Mouse (Mus musculus): ENCODE results near the gene Swt1. TPM values are rescaled to one million over a fixed set of nuclear protein-coding genes. Genes with fewer than 3 reads are reported as not detected.

Gene Swt1
- polyA plus RNA-seq, 1 experiment from 2014 or later, result 25.1 TPM

DNA sequence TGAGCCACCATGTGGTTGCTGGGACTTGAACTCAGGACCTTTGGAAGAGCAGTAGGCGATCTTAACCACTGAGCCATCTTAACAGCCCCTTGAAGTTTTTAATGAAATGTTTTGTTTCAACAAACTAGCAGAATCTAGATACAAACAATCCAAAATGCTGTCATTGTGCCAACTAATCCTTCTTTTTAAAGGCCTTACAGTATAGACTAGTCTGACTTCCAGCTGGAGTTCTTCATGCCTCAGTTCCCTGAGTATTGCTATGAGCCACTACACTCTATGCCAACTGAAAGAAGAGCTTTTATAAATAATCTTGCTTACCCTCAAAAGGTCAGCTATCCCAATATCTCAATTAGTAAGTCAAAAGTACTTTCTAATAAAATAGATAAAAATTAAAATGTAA is 55.4 kb downstream of the Swt1 start:
- Histone ChIP-seq H3K36me3 (ENCODE audit: control insufficient read depth, insufficient read depth, low read length) (peaks cover 8% of the 10 kb centered on the region), H3K9ac (ENCODE audit: low read length) (no peak overlapping the region), H3K4me3 (ENCODE audit: low read depth, low read length) (no peak overlapping the region), H3K27ac (replicated peaks) (no peak overlapping the region), H3K9me3 (ENCODE audit: control insufficient read depth, low read length) (no peaks in the 10 kb centered on the region), H3K27me3 (ENCODE audit: control insufficient read depth, insufficient read depth, low read length) (no peaks in the 10 kb centered on the region), H3K4me2 (replicated peaks; ENCODE audit: low read depth) (no peak overlapping the region), H3K4me1 (replicated peaks; ENCODE audit: control insufficient read depth, insufficient read depth) (no peaks in the 10 kb centered on the region)
- DNase-seq (ENCODE audit: low spot score) (no peak), ATAC-seq (ENCODE audit: low FRiP score, low TSS enrichment) (no peak)
- WGBS, result 58% methylated on average over 1 of the region's 1 CpGs
- TF ChIP-seq EP300 (optimal IDR thresholded peaks at IDR 0.05) (no peak), CTCF (IDR thresholded peaks at IDR 0.05; ENCODE audit: low read depth) (no peak)

DNA sequence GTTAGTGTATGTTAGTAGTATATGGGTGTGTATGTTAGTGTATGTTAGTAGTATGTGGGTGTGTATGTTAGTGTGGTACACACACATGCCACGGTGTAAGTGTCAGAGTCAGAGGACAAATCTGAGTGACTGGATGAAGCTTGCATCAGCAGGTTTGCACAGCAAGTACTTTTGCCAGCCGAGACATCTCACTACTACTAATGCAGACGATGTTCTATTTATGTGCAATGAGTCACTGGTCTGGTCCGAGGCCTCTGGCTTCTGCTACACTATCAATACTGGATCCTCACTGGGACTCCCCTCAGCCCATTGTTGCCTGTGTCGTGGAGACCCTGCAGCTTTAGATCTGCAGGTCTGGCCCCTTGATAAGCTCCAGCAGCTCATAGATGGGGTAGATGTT is 56.7 kb downstream of the Swt1 start:
- no peaks in the 10 kb centered on the region for H3K27me3 ChIP-seq (ENCODE audit: control insufficient read depth, insufficient read depth, low read length)
- H3K4me3 ChIP-seq (ENCODE audit: low read depth, low read length), result no peak overlapping the region
- H3K9me3 ChIP-seq (ENCODE audit: control insufficient read depth, low read length), result no peaks in the 10 kb centered on the region
- H3K9ac ChIP-seq (ENCODE audit: low read length), result no peak overlapping the region
- no peak overlapping the region for H3K4me2 ChIP-seq (replicated peaks; ENCODE audit: low read depth)
- TF ChIP-seq EP300 (optimal IDR thresholded peaks at IDR 0.05) (no peak), CTCF (IDR thresholded peaks at IDR 0.05; ENCODE audit: low read depth) (no peak)
- H3K36me3 ChIP-seq (ENCODE audit: control insufficient read depth, insufficient read depth, low read length), result peaks cover 9% of the 10 kb centered on the region
- WGBS, result 70% methylated on average over 5 of the region's 5 CpGs
- no peaks in the 10 kb centered on the region for H3K4me1 ChIP-seq (replicated peaks; ENCODE audit: control insufficient read depth, insufficient read depth)
- ATAC-seq (ENCODE audit: low FRiP score, low TSS enrichment) (no peak), DNase-seq (ENCODE audit: low spot score) (no peak)
- no peak overlapping the region for H3K27ac ChIP-seq (replicated peaks)

DNA sequence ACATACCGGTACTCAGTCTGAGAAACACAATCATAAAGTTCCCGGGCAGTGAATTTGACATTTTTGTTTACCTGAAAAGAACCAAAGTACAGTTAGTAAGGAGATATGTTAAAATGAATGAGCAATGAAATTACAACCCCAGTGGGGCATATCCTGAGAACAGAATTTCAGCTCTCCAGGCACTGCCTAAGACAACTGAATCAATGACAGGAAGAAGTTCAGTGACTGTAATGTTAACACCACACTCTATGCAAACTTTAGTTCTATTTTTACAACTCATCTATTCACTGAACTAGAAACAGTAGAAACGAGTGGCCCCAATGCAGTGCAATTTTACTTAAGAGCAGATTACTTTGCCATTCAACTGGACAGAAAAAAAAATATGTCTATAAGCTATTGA is 57.7 kb downstream of the Swt1 start:
- H3K27me3 ChIP-seq (ENCODE audit: control insufficient read depth, insufficient read depth, low read length), result no peaks in the 10 kb centered on the region
- peaks cover 9% of the 10 kb centered on the region for H3K36me3 ChIP-seq (ENCODE audit: control insufficient read depth, insufficient read depth, low read length)
- no peak overlapping the region for H3K27ac ChIP-seq (replicated peaks)
- WGBS, result 85% methylated on average over 3 of the region's 3 CpGs
- DNase-seq (ENCODE audit: low spot score) (no peak), ATAC-seq (ENCODE audit: low FRiP score, low TSS enrichment) (no peak)
- no peak for TF ChIP-seq EP300 (optimal IDR thresholded peaks at IDR 0.05)
- TF ChIP-seq CTCF (IDR thresholded peaks at IDR 0.05; ENCODE audit: low read depth), result no peak
- no peak overlapping the region for H3K9ac ChIP-seq (ENCODE audit: low read length)
- no peak overlapping the region for H3K4me2 ChIP-seq (replicated peaks; ENCODE audit: low read depth)
- H3K4me1 ChIP-seq (replicated peaks; ENCODE audit: control insufficient read depth, insufficient read depth), result no peaks in the 10 kb centered on the region
- no peaks in the 10 kb centered on the region for H3K9me3 ChIP-seq (ENCODE audit: control insufficient read depth, low read length)
- H3K4me3 ChIP-seq (ENCODE audit: low read depth, low read length), result no peak overlapping the region

DNA sequence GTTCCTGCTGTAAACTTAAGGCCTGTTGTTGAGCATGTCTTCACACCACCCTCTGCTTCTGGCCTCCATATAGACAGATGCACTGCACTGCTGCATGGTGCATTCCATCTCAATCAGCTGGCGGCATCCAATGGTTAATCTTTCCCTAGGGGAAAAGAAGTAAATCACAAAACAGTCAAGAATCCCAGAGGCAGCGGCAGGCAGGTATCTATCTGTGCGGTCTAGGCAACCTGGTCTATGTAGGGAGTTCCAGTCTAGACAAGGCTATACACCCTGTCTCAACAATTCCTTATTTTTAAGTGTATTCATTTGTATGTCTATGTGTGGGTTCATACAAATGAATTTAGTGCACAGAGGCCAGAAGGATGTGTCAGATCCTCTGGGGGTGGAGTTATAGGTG is 59.8 kb downstream of the Swt1 start:
- no peak overlapping the region for H3K4me2 ChIP-seq (replicated peaks; ENCODE audit: low read depth)
- no peak for TF ChIP-seq EP300 (optimal IDR thresholded peaks at IDR 0.05)
- no peak for TF ChIP-seq CTCF (IDR thresholded peaks at IDR 0.05; ENCODE audit: low read depth)
- WGBS, result 96% methylated on average over 3 of the region's 3 CpGs
- H3K4me1 ChIP-seq (replicated peaks; ENCODE audit: control insufficient read depth, insufficient read depth), result no peaks in the 10 kb centered on the region
- no peak overlapping the region for H3K27ac ChIP-seq (replicated peaks)
- no peak overlapping the region for H3K4me3 ChIP-seq (ENCODE audit: low read depth, low read length)
- H3K27me3 ChIP-seq (ENCODE audit: control insufficient read depth, insufficient read depth, low read length), result no peaks in the 10 kb centered on the region
- no peak for DNase-seq (ENCODE audit: low spot score)
- ATAC-seq (ENCODE audit: low FRiP score, low TSS enrichment), result no peak
- H3K36me3 ChIP-seq (ENCODE audit: control insufficient read depth, insufficient read depth, low read length), result peaks cover 9% of the 10 kb centered on the region
- H3K9ac ChIP-seq (ENCODE audit: low read length), result no peak overlapping the region
- H3K9me3 ChIP-seq (ENCODE audit: control insufficient read depth, low read length), result no peaks in the 10 kb centered on the region

DNA sequence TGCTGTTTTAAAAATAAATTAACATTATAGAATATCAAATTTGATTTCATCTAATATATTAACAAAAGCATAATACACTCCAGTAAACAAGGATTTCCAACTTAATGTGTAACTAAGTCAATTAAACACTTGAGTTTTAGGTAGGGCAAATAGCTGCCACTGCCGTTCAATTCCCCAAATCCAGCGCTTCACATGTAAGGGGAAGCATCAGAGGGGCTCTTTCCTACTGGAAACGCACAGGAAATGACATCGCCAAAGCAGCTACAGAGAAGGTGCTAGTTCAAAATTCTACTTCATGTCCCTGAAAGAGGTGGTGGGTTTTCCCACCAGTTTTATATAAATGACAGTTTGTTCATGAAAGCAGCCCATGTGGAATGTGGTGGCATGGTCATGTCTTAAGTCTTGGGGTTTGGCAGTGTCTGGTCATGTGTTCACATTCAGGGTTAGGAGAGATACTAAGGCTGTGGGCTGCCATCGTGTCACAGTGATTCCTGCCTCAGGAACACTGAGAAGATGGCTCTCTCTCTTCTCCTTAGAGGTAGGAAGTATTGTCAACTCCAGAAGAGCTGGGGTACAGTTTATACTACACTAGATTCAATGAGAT is 60.4 kb downstream of the Swt1 start:
- no peak for DNase-seq (ENCODE audit: low spot score)
- WGBS, result 87% methylated on average over 5 of the region's 5 CpGs

DNA sequence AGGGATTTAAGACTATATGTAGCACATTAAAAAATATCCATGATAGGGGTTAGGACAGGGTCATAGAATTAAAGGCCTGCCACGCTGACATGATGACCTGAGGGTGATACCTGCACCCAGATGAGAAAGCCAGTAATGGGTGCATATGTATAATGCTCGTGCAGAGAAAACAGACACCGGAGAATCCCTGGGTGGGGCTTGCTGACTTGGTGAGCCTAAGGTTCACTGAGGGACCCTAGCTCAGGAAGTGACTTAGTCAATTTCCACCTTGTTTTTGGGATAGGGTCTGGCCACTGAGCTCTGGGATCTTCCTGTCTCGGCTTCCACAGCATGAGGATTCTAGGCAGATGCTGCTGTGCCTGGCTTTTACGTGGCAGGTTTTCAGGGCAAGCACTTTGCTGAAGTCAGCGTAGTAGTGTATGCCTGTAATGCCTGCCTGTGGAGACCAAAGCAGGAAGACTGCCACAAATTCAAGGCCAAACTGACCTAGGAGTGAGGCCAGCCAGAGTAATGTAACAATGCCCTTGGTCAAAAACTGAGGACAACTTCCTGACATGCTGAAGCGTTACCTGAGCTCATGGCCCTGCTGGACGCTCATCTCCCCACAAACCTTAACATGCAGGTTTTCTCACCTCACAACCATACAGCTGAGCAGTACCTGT is 61.2 kb downstream of the Swt1 start:
- Histone ChIP-seq H3K9ac (ENCODE audit: low read length) (no peak overlapping the region), H3K27ac (replicated peaks) (no peak overlapping the region), H3K27me3 (ENCODE audit: control insufficient read depth, insufficient read depth, low read length) (no peaks in the 10 kb centered on the region), H3K4me1 (replicated peaks; ENCODE audit: control insufficient read depth, insufficient read depth) (no peaks in the 10 kb centered on the region), H3K4me2 (replicated peaks; ENCODE audit: low read depth) (no peak overlapping the region), H3K36me3 (ENCODE audit: control insufficient read depth, insufficient read depth, low read length) (peaks cover 10% of the 10 kb centered on the region), H3K4me3 (ENCODE audit: low read depth, low read length) (no peak overlapping the region), H3K9me3 (ENCODE audit: control insufficient read depth, low read length) (no peaks in the 10 kb centered on the region)
- no peak for TF ChIP-seq CTCF (IDR thresholded peaks at IDR 0.05; ENCODE audit: low read depth)
- no peak for TF ChIP-seq EP300 (optimal IDR thresholded peaks at IDR 0.05)
- ATAC-seq (ENCODE audit: low FRiP score, low TSS enrichment) (no peak), DNase-seq (ENCODE audit: low spot score) (no peak)
- WGBS, result 84% methylated on average over 8 of the region's 8 CpGs

More for the DNA sequence above, 60.4 kb downstream of the Swt1 start:
- Histone ChIP-seq H3K27ac (replicated peaks) (no peak overlapping the region), H3K4me1 (replicated peaks; ENCODE audit: control insufficient read depth, insufficient read depth) (no peaks in the 10 kb centered on the region), H3K36me3 (ENCODE audit: control insufficient read depth, insufficient read depth, low read length) (peaks cover 9% of the 10 kb centered on the region), H3K9me3 (ENCODE audit: control insufficient read depth, low read length) (no peaks in the 10 kb centered on the region), H3K27me3 (ENCODE audit: control insufficient read depth, insufficient read depth, low read length) (no peaks in the 10 kb centered on the region), H3K4me3 (ENCODE audit: low read depth, low read length) (no peak overlapping the region), H3K9ac (ENCODE audit: low read length) (no peak overlapping the region), H3K4me2 (replicated peaks; ENCODE audit: low read depth) (no peak overlapping the region)
- TF ChIP-seq CTCF (IDR thresholded peaks at IDR 0.05; ENCODE audit: low read depth) (no peak), EP300 (optimal IDR thresholded peaks at IDR 0.05) (no peak)
- ATAC-seq (ENCODE audit: low FRiP score, low TSS enrichment), result no peak

All from stomach, postnatal 0 days (tissue).